Mouse (Mus musculus) layer of hippocampus, postnatal 25 days (tissue): Measurements from ENCODE around the gene Zfp963. TPM values are rescaled to one million over a fixed set of nuclear protein-coding genes. Genes with fewer than 3 reads are reported as not detected.
A peak's percentile ranks its signal among the peaks of the same experiment; 100 is the strongest.

Experiments used
- DNase-seq, 2 experiments: peaks; one replicate each; pipeline ENCODE4 v3.0.0; 2022; ENCODE audit warnings: mixed read lengths in 2 of 2, low spot score in 1 of 2; ENCODE audit errors: extremely low spot score in 1 of 2
- total RNA-seq, 2 experiments: library from RNA; stranded (reverse); gene quantifications; 2 replicates each; pipeline ENCODE4 v1.2.3; 2021

The Zfp963 gene
- 1 to 10 TPM; 4.2 to 4.5 TPM for total RNA-seq

GRCm38 (mm10) chr8:69749544-69750454 lies at the start of gene Zfp963:
Zfp963 (minus strand) TSS chr8:69749970.
- peak; percentile 89 to 95 for DNase-seq

- peak in 1 of 2 experiments; percentile 3 for DNase-seq
Observed at GRCm38 (mm10) chr8:69799261-69799660, 49.5 kb upstream of the Zfp963 start.

GRCm38 (mm10) chr8:69797661-69798060 lies 47.9 kb upstream of the Zfp963 start:
- peak in 1 of 2 experiments; percentile 3 for DNase-seq

- DNase-seq: peak in 1 of 2 experiments; percentile 4
Observed at GRCm38 (mm10) chr8:69796721-69797345, 47.1 kb upstream of the Zfp963 start.

GRCm38 (mm10) chr8:69794901-69795300 lies 45.1 kb upstream of the Zfp963 start:
- peak in 1 of 2 experiments; percentile 5 for DNase-seq

GRCm38 (mm10) chr8:69794096-69794495 lies 44.3 kb upstream of the Zfp963 start:
- DNase-seq: peak in 1 of 2 experiments; percentile 3

GRCm38 (mm10) chr8:69793666-69794065 lies 43.9 kb upstream of the Zfp963 start:
- peak in 1 of 2 experiments; percentile 4 for DNase-seq

DNA sequence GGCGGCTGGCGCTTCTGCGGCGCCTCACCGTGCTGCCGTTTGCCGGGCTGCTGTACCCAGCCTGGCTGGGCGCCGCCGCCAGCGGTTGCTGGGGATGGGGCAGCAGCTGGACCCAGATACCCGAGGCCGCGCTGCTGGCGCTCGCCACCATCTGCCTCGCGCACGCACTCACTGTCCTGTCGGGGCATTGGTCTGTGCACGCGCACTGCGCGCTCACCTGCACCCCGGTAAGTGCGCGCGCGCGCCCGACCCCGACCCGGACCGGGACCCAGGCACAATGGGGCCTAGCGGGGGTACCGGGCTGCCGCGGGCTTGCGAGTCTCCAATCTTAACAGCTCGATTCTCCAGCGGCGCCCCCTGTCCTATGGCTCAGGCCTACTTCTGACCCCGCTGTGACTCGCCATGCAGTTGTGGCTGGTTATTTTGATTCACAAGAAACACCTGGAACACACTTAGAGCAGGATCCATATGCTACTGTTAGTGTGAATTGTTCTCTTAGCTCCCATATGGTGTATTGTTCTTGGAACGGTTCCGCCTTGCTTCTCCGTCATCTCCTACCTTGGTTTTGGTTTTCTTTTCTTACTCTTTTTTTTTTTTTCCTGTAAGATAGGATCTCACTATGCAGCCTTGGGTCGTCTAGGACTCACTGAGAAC lies 41.8 kb upstream of the Zfp963 start:
- DNase-seq: no peak

DNA sequence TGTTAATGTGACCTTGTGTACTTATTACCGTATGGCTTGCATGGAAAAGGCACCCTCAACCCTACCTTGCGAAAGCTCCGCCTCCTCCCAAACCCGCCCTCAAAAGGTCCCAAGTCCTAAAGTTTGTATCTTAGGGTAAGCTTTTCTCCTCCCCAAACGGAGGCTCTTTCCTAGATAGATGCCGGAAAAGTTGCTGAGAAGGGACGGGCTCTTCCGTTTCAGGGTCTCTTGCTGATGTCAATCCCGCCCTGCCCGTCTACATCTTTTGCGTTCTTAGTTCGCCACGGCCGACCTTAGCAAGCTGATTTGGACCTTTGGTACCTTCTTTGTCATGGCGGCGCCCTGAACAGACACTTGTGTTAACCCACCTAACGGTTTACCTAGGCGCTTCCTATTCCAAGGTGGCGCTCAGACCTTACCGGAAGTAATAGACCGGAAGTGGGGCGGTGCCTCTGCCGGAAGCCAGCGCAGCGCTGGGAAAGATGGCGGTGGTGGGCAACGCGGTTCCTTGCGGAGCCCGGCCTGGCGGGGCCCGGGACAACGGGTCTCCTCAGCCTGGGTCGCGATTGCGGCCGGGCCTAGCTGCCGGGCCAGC lies 41.1 kb upstream of the Zfp963 start, which contains the start of the genes Atp13a1 and Zfp866:
Gene Atp13a1, plus strand, starts transcription at position 391 of the 595 bp plus-strand sequence.
Gene Zfp866, minus strand, starts transcription at position 406 of the 595 bp plus-strand sequence.
- peak; percentile 79 to 80 for DNase-seq

- DNase-seq: peak in 1 of 2 experiments; percentile 3
Observed at GRCm38 (mm10) chr8:69790364-69790763, 40.6 kb upstream of the Zfp963 start.

GRCm38 (mm10) chr8:69789731-69790130 lies 40.0 kb upstream of the Zfp963 start:
- DNase-seq: peak in 1 of 2 experiments; percentile 4

DNA sequence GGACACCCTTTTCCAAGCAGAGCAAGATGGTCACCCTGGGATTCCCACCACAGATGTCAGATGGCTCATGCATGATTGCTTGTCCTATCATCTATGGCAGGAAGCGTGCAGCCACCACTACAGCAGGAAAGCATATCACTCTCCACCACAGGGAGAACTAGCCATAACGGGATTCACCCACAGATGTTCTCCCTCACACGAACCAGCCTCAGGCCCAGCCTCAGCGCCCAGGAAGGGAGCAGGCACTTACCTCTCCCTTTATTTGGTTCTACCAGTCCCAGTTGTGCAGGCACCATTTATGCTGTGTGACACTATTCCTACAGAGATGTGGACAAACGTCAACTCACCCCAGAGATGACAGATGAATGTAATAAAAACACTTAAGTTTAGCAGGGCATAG lies 39.3 kb upstream of the Zfp963 start:
- DNase-seq: peak in 1 of 2 experiments; percentile 0

DNA sequence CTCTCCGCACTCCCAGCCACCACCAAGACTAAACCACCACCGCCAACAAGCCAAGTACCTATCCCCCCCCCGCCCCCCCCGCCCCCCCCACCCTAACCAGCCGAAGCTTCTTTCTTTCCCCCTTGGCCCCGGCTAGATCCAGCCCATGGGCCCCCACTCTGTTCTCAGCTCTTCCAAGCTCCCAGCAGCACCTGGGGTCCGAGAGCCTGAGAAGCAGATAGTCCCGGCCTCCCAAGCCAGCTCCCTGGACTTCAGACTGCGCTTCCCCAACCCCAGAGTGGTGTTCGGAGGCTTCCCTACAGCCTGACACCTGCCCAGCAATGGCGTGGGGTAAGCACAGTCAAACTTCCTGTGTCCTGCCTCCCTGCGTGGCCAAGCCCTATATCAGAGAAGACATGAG lies 27.3 kb upstream of the Zfp963 start:
- DNase-seq: peak in 1 of 2 experiments; percentile 3

DNA sequence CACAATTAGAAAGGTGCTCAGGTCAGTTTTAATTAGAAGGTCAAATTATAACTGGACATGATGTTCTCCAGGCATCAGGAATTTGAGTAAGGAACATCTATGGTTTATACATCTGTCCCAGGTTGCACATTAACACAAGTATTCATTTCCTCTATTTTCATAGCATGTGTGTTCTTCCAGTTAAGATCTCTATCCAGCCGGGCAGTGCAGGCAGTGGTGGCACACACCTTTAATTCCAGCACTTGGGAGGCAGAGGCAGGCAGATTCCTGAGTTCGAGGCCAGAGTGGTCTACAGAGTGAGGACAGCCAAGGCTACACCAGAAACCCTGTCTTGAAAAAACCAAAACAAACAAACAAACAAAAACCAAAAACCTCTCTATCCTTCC lies 25.4 kb upstream of the Zfp963 start:
- DNase-seq: no peak

DNA sequence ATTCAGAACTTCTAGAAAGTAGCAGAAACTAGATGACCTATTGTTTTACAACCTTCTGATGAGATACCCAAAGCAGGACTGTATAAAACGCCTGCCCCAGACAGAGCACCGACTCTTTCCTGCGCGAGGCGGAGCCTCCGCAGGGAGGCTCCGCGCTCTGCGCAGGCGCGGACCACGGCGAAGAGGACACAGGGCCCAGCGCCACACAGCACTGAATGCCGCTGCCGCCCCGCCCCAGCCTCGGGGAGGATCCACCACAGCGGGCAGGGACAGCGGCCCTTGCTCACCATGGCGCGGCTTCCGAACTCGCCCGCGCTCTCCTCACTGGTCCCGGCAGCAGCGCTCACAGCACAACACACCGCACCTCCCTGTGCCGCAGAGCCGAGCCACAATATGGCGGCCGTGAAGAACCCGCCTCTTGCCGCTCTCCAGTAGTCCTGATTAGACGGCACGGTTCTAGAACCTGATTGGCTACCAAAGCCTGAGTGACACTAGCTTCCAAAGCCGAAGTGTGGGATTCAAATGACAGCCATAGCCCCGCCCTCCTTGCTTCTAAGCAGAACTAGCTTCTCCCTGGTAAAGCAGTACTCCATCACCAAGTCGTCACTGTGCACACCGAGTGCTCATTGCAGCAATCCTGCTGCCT lies 24.9 kb upstream of the Zfp963 start, which contains the start of gene Gm20422:
Gene Gm20422, minus strand, starts transcription at position 384 of the 646 bp plus-strand sequence.
- peak; percentile 67 to 87 for DNase-seq

DNA sequence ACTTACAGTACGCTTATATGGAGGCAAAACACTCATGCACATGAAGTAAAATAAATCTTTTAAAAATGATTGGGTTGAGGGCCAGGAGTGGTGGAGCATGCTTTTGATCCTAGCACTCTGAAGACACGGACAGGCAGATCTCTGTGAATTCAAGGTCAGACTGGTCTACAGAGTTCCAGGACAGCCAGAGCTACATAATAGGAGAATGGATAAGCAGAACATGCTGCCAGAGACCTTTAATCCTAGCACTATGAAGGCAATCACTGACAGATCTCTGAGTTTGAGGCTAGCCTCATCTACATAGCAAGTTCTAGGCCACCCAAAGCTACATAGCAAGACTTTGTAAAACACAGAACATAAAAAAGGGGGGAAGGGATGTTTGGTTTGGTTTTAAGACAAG lies 22.3 kb upstream of the Zfp963 start:
- peak in 1 of 2 experiments; percentile 3 for DNase-seq

DNA sequence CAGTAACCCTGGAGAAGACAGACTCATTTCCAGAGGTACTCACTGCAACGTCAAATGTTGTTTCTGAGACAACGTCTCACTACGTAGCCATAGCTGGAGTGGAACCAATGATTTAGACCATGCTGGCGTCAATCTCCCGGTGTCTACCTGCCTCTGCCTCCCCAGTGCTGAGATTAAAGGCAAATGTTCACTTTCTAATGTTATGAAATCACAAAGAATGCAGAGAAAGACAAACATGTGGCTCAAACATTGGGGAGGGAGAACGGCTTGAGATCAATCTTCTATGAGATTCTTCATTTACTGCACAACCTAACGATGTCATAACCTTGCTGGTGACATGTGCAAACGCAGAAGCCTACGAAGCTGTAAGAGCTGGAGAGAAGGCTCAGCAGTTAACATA lies 21.5 kb upstream of the Zfp963 start:
- DNase-seq: peak in 1 of 2 experiments; percentile 4

- DNase-seq: no peak
Observed at GRCm38 (mm10) chr8:69761814-69762445, 12.2 kb upstream of the Zfp963 start.

DNA sequence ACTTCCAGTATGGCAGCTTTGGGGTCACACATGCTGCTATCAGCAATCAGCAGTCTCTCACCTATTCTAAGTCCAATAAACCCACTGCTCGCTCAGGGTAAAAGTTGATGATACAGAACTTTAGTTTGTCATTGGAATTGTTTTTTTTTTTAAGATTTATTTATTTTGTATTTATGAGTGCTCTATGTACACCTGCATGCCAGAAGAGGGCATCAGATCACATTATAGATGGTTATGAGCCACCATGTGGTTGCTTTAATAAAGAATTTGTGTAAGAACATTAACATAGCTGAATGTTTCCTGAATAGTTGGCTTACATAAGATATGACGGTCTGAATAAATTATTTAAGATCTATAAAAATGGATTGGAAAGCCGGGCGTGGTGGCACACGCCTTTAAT lies 8.5 kb upstream of the Zfp963 start:
- DNase-seq: no peak
